Mouse (Mus musculus) myocyte (in vitro differentiated cells): ENCODE data around the gene Cd300a.

Experiments
- CEBPB ChIP-seq: IDR thresholded peaks from 2 replicates; pipeline ENCODE4 v1.6.1; 2011; ENCODE audit warnings: mild to moderate bottlenecking, moderate library complexity; ENCODE audit not compliant: poor library complexity, insufficient read depth, severe bottlenecking
- E2F4 ChIP-seq: IDR thresholded peaks from one replicate; pipeline ENCODE4 v1.6.1; 2011; ENCODE audit warnings: mild to moderate bottlenecking, control low read depth, moderate library complexity; ENCODE audit not compliant: insufficient read depth
- MAX ChIP-seq: IDR thresholded peaks from one replicate; pipeline ENCODE4 v1.6.1; 2011; ENCODE audit warnings: low read depth, mild to moderate bottlenecking, control low read depth
- MYOD1 ChIP-seq, 3 experiments: IDR thresholded peaks; one replicate each; pipeline ENCODE4 v1.6.1; 2011; ENCODE audit warnings: control low read depth in 2 of 3, low read depth in 2 of 3, mild to moderate bottlenecking in 2 of 3, moderate library complexity in 1 of 3; ENCODE audit not compliant: insufficient read length in 2 of 3, control insufficient read depth in 1 of 3
- MYOG ChIP-seq, 3 experiments: IDR thresholded peaks; one replicate each; pipeline ENCODE4 v1.6.1; 2011; ENCODE audit warnings: control low read depth in 2 of 3, low read depth in 2 of 3, mild to moderate bottlenecking in 2 of 3; ENCODE audit not compliant: insufficient read length in 2 of 3, control insufficient read depth in 1 of 3, insufficient read depth in 1 of 3
- POLR2A ChIP-seq: IDR thresholded peaks from one replicate; pipeline ENCODE4 v1.6.1; 2011; ENCODE audit warnings: low read depth, mild to moderate bottlenecking, control low read depth, moderate library complexity; ENCODE audit not compliant: insufficient read length
- POLR2AphosphoS2 ChIP-seq: IDR thresholded peaks from one replicate; pipeline ENCODE4 v1.6.1; 2011; ENCODE audit warnings: low read depth, control low read depth; ENCODE audit not compliant: insufficient read length
- REST ChIP-seq: IDR thresholded peaks from one replicate; pipeline ENCODE4 v1.6.1; 2011; ENCODE audit warnings: mild to moderate bottlenecking, control low read depth, moderate library complexity; ENCODE audit not compliant: insufficient read depth, insufficient read length
- SRF ChIP-seq: IDR thresholded peaks from one replicate; pipeline ENCODE4 v1.6.1; 2011; ENCODE audit warnings: low read depth; ENCODE audit not compliant: control insufficient read depth, insufficient read length
- TCF12 ChIP-seq: IDR thresholded peaks from one replicate; pipeline ENCODE4 v1.6.1; 2011; ENCODE audit warnings: mild to moderate bottlenecking, control low read depth; ENCODE audit not compliant: poor library complexity, insufficient read depth, severe bottlenecking
- TCF3 ChIP-seq: IDR thresholded peaks from one replicate; pipeline ENCODE4 v1.6.1; 2011; ENCODE audit warnings: low read depth, control low read depth; ENCODE audit not compliant: insufficient read length
- USF1 ChIP-seq: IDR thresholded peaks from one replicate; pipeline ENCODE4 v1.6.1; 2011; ENCODE audit warnings: low read depth, mild to moderate bottlenecking, control low read depth, moderate library complexity

GRCm38 (mm10) chr11:114917120-114917519, 27.3 kb downstream of the Cd300a start:
- TF ChIP-seq USF1 (no peak), REST (no peak), TCF12 (no peak), POLR2A (no peak), E2F4 (no peak), MAX (no peak), MYOD1 (IDR thresholded peaks at IDR 0.05; ENCODE audit: control insufficient read depth in 1 of 3, insufficient read length in 2 of 3, low read depth in 2 of 3) (no peak), MYOG (IDR thresholded peaks at IDR 0.05; ENCODE audit: control insufficient read depth in 1 of 3, insufficient read depth in 1 of 3, insufficient read length in 2 of 3, low read depth in 2 of 3) (no peak), POLR2AphosphoS2 (no peak), CEBPB (no peak), SRF (no peak), TCF3 (no peak)
